Mouse (Mus musculus) induced T-regulatory cell, adult 2 months (primary cell): ENCODE results near the gene Rragd.
"Not testable (repeated sequence)": the region's sequence is repeated elsewhere in the genome, so short reads cannot be mapped to it uniquely, and the experiment has no call there.

ENCODE experiments used
- DNase-seq: peaks from one replicate; pipeline ENCODE4 v3.0.0-alpha.2; 2012; ENCODE audit warnings: low read depth

The Rragd gene

DNA sequence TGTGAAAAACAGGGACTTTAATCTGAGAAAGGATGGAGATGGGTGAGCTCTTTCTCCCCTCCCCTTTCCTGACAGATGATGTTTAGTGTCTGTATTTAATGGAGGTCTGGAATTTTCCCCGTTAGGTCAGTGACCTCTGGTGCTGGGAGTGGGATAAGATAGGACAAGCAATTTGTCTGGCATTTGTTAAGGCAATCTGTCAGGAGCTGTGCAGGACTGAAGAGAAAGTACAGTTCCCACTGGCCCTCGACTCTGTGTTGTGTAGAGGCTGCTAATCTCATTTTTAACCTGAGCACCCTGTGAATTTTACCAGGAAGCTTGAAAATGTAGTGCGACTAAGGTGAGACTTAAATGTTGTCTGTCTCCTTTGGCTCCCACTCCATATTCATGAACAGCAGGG, 2.8 kb downstream of the Rragd start:
- DNase-seq: no peak

DNA sequence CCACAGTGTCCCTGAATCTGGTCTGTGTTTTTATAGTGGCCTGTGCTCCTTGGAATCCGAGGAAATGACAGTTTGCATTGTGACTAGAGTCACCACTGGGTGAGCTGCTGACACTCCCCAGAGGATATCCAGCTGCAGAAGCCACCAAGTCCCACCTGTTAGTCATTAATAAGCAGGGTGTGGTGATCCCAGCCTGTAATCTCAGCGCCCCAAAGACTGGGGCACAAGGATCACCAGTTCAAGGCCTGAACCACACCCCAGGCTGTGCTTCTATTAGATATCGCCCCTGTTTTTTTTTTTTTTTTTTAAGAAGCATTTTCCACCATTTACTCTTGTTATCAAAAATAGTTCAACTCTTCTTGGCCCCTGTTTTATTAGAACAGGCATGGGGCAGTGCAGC, 4.2 kb downstream of the Rragd start:
- DNase-seq: no peak

DNA sequence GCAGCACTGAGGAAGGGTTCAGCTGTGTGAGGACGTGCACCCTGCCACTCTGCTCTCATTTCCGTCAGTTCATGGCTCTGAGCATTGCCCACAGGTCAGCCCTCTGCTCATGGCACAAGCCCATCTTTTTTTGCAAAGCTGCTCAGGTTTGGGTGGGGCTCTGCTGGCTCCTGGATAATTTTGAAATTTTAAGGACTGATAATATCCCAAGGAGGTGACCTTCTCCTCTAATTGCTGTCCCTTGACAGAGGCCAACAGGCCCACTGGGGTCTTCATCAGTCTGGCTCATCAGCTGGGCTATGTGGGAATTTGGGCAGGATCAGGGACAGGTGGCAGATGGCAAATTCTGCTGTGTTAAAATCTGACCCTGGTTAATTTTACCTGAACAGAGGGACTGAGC, 6.5 kb downstream of the Rragd start:
- DNase-seq: no peak

DNA sequence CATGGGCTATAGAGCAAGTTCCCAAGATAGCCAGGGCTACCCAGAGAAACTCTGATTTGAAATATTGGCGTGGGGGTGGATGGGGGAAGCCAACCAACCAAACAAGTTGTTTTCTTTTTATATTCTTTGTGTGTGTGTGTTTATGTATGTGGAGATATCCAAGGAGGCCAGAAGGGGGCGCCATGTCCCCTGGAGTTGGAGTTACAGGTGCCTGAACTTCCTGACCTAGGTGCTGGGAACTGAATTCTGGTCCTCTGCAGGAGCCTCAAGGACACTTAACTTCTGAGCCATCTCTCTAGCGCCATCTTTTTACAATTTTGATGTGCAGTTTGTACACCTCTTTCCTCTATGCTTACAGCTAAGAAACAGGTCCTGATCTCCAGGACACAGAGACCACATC, 11.3 kb downstream of the Rragd start:
- peak; percentile 29 for DNase-seq

DNA sequence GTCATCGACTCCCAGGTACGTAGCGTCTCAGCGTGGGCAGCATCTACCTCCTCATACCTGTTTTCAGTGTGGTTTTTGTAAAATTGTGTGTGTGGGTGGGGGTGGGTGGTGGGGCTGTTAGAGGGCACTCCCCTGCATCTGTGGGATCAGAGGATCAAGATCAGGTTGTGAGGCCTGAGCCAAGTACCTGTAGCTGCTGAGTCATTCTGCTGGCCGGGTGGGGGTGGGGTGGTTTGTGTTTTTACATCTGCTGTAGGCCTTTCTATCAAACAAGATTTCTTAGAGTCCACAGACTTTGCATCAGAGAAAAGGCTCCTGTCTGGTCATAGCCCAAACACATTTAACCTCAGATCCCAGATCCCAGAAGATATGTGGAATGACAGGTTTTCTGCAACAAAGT, 13.2 kb downstream of the Rragd start:
- no peak for DNase-seq

DNA sequence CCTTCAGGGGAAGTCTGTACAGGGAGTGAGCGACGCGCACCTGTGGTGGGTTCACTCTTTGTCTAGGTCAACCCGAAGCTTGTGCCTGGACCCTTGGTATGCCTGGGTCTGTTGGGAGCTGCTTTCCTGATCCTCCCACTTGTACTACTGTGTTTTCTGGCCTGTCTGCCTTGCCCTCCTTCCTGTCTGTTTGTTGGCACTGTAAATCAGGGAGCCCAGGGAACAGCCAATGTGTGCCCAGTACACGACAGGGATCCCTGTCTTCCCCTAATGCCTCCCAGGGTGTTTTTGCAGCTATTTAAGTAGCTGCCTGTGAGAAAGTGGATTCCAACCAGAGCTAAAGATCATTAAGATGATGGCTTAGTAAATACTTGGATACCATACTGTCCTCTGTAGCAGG, 14.7 kb downstream of the Rragd start:
- no peak for DNase-seq

DNA sequence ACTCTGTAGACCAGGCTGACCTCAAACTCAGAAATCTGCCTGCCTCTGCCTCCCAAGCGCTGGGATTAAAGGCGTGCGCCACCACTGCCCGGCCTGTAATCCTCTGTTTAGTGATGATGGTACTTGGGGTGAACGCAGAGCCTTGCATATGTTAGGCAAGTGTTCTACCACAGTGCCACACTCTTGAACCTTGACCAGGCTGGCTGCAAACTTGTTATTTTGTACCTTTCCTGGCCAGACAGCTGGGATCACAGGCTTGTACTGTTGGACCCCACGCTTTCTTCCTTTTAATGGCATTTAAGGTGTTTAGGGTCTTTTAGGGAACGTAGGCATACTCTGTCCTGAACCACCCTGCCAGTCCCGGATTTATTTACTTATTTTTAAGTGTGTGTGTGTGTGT, 16.2 kb downstream of the Rragd start:
- DNase-seq: no peak

DNA sequence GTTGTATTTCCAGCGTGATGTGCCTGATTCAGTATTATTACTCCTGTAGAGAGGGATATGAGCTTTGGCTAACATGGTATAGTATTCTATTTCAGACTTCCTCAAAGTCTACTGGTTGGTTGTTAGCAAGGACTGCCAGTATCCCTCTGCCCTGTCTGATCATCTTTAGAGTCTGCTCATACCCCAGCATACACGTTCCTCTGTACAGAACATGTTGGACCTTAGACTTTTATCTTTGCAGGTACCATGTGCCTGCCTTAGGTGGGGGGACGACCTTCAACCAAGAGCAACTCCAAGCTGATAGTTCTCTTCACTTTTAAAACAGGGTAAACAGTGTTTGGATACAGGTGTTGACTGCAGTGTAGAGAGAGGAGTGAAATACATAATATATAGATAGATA, 19.2 kb downstream of the Rragd start:
- no peak for DNase-seq

DNA sequence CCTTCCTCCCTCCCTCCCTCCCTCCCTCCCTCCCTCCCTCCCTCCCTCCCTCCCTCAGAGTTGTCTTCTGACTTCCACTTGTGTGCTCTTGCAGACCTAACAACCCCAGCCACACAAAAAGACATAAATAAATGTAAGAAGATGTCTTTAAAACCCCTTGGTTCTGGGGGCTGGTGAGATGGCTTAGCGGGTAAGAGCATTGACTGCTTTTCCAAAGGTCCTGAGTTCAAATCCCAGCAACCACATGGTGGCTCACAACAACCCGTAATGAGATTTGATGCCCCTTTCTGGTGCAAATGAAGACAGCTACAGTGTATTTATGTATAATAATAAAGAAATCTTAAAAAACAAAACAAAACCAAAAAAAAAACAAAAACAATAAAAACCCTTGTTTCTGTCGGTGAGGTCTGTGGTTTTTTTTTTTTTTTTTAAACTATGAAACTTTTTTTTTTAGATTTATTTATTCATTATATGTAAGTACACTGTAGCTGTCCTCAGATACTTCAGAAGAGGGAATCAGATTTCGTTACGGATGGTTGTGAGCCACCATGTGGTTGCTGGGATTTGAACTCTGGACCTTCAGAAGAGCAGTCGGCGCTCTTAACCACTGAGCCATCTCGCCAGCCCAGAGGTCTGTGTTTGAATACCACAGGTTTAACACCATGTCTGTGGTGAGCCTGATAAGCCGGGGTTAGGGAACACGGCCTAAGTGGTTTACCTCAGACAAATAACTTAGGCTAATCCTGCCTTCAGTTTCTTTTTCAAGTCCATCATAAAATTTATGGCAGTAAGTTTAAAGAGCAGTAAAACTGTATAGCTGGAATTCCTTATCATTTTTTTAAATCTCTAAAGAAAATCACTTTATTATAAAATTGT, 23.0 kb downstream of the Rragd start:
- not testable (repeated sequence) for DNase-seq

DNA sequence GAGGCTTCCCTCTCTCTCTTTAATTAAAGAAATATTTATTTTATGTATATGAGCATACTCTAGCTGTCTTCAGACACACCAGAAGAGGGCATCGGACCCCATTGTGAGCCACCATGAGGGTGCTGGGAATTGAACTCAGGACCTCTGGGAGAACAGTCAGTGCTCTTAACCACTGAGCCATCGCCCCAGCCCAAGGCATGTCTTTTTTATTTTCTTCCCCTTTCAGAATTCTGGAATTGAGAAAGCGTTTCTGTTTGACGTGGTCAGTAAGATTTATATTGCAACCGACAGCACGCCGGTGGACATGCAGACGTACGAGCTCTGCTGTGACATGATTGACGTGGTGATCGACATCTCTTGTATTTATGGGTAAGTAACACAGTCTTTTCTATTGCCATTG, 24.0 kb downstream of the Rragd start:
- no peak for DNase-seq

DNA sequence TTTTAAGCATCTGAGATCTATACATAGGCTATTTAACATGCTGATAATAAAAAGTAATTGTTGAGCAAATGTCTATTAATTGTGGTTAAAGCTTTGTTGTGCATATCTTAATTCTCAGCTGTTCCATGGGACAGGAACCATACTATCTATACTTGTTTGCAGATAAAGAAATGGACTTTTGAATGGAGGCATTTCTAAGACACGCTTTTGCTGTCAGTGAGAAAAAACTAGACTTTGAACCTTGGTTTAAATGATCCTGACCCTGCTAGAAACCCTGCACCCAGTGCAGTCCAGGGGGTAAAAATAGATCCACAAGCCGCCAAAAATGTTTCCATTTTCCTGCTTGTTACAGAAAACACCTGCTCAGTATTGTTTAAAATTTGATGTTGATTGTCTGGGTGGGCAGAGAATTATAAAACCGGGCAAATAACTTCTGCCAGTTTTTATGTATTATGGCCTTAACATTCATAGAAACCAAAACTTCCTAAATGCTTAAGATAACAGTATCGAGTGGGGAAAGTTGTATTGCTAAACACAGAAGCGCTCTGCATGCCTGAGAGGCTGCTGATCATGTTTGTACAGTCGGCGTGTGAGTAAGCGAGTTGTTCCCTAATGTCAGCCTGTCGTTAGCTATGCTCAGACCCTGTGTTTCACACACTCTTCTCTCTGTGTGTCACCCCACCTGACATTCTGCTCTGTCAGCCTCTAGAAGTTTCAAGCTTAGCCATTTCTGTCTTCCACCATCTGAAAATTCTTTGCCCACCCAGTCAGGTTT, 24.8 kb downstream of the Rragd start:
- no peak for DNase-seq

DNA sequence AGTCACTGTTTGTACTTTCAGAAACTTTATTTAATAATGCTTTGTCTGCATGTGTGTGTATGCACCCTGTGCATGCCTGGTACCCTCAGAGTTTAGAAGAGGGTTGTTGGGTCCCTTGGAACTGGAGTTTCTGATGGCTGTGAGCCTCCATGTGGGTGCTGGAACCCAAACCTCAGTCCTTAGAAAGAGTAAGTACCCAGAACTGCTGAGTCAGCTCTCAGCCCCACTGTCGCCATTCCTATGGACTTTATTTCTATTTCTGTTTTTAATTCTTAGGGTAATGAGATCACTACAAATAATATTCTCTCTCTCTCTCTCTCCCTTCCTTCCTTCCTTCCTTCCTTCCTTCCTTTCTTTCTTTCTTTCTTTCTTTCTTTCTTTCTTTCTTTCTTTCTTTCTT, 27.2 kb downstream of the Rragd start:
- DNase-seq: no peak

DNA sequence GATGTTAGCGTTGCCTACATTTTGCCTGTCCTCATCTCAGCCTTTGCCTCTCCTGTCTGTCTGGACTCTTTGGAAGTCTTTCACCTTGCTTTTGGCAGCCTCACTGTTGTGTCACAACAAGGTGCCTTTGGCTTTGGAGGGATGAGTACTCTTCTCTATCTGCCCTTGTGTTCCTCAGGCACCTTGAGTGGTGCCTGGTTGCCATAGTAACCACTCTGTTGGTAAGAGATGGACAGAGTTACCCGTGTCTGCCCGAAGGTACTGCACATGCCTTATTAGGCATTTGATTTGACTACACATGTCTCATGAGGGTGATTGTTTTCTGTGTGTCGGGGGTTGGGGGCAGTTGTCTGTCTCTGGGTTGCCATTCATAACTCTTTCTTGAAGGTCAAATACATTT, 29.6 kb downstream of the Rragd start:
- no peak for DNase-seq

DNA sequence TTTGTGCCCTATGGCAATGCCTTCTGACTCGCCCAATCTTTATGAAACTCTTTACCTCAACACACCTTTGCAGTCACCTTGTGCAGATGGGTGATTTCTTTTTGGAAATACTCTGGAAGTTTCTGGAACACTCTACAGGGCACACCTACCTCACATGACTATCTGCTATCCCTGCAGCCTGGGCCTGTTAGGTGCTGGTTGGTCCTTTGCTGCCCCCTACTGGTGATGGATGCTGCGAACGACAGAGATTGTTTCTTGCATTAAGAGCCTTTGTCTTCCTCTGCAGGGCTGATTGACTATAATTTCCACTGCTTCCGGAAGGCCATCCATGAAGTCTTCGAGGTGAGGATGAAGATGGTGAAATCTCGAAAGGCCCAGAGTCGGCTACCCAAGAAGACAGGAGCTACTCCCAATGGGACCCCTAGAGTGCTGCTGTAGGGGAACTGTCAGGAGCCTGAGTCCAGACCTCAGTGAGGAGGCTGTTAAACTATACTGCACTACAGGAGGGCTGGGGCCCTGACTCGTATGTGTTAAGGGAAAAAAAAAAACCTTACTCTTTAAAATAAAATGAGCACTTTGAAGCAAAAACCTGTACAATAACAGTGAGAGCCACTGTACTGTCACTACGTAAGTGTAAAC, 35.6 kb downstream of the Rragd start:
- DNase-seq: peak; percentile 92

DNA sequence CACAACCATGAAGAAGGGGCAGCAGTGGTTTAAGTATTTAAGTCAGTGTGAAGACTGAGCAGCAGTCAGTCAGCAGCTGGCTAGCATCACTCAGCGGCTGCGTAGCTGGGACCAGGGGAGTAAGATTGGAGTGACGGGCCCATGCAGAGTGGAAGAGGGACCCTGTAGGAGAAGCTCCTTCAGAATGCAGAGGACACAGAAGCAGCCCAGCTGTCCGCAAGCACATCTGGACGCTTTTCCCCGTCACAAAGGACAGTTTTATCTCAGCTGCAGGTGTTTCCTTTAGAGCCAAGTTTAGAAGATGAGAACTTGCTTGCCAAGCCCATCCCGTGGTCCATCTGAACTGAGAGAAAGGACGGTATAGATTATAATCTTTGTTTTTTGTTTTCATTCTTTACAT, 41.6 kb downstream of the Rragd start:
- DNase-seq: no peak

DNA sequence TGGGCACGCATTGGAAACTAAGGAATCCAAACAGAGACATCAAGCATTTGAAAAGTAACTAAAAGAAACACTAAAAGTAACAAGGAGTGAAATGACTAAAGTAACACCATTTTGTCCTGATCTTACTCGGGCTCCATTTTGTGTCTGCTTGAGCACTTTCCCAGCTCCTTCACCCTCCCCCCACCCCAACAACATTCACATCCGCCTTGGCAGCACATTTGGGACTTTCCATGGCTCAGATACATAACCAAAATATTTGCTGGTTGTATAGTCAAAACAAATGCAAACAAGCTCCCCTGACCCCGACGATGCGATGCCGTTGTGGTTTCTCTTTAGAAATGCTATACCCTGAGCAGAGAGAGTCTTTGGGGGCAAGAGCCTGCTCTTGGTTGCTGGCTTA, 46.3 kb downstream of the Rragd start:
- DNase-seq: peak; percentile 51

DNA sequence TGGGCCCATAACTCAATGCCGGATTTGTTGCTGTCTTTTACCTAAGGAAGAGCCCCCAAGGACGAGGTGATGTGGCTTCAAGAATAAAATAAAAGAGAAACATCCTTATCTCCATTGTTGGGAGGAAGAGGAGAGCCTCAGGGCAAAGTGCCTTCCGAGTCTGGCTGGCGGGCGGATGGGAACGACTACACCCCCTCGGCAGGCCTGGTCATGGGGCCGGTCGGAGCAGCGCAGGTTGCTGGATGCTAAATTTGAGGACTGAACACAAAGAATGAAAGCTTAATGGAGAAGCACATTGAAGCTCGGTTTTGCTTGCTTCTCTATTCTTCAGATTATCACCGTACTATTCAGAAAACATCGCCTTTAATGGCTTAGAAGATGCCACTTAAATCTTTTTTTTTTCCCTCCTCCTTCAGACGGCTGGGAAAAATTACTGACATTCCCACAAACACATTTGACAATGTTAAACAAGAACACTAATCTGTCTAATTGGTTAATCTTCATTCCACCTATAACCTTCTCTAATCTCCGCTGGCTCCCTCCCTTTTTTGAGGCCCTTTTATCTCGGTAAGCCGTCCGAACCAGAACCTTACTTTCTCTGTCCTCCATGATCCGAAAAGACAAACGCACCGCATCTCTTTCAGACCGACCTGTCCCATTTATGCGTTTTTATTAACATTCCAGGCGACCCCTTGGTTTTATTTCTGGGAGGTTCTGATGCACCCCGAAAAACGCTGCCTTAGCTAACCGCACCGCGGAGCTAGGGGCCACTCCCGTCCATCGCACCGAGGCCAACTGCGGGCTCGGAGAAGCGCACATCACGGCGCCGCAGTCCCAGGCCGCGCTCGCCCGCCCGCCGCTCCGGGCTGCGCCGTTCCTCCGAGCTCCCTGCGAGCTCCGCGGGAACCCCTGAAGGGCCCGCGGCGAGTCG, 47.7 kb downstream of the Rragd start:
- no peak for DNase-seq

DNA sequence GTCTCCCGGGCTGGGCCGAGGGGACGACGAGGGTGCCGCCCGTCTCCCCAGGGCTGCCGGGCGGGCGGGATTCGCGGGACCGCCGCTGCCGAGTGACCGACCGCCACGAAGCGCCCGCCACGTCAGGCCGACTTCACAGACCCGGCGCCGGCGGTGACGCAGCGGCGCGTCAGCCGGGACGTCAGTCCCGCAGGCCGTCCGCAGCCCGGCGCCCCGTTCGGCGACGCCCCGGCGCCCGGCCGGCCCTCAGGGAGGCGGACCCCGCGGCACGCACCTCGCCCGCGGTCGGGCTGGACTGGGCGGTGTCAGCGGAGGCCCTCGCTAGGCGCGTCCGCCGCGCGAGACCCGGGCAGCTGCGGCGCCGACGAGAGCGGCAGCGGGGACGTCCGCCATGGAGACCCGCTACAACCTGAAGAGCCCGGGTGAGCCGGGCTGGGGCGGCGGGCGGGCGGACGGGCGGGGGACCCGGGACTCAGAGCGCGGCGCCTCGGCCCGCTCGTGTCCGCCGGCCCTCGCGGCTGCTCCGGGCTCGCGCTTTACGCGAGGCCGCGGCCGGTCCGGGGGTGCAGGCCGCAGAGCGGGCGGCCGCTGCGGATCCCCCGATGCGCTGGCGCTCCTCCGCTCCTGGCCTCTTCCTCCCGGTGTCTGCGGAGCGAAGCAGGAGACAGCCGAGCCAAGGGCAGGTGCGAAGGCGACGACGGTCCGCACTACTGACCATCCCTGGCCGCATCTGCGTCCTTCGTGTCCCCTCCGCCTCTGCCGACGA, 48.5 kb downstream of the Rragd start, which contains the start of gene Ube2j1:
TSS of gene Ube2j1 (plus strand) at position 222 of the 766 bp plus-strand sequence.
- peak; percentile 88 for DNase-seq

DNA sequence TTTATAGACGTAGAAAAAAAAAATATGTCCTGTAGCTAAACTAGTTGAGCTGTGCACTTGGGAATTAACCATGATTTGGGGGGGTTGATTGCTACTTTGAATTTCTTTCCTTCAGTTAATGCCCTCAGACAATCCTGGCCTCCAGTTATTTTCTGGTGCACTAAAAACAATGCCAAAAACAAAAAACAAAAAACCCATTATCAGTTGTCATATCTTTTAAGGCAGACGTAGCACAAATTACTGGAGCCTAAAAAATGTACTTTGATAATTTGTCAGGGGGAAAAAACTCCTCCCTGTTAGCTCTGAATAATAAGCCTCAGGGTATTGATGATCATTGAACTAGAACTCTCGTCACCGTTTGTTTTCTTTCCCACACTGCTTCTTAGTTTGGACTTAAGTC, 49.2 kb downstream of the Rragd start:
- peak; percentile 49 for DNase-seq

DNA sequence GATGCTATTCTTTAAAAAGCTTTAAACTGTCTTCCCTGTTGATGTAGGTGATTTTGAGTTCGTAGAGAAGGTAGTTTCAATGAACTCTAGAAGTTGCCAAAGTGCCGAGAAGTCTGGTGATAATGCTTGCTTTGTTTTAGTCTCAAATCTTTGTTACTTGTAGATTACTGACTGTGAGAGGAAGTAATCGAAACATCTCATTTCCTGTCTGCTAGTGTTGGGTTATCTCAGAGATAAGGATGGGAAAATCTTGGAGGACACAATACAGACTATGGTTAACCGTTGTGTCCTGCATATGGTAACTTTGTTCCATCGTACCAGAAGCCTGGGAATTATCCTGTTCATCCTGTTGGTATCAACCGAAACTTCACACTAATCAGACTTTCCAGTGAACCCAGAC, 50.7 kb downstream of the Rragd start:
- peak; percentile 62 for DNase-seq

DNA sequence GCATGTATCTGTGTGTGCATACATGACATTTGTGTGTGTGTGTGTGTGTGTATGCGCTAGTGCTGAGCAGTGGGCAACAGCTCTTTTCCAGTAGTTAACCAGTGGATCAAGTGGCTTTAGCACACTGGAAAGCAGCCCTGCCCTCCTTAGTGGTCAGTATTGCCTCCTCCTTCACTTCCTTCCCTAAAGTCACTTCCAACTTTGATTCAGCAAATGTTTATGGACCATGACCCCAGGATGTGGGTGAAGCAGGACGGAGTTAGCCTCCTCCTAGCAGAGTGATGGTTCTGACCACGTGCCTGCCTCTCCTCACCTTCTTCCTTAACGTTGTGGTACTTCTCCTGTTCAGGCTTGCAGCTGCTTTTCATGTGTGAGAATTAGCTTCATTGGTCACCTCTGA, 57.0 kb downstream of the Rragd start:
- no peak for DNase-seq
